Mouse (Mus musculus) embryonic facial prominence, embryonic 15.5 days (tissue): ENCODE data around the gene Gm10392. TPM values are rescaled to one million over a fixed set of nuclear protein-coding genes. Genes with fewer than 3 reads are reported as not detected.

ENCODE experiments used
- ATAC-seq: fragments of 200-750 bp; cut with Nextera tagmentation; 2 replicates; pipeline ENCODE4 v1.8.0; 2017; ENCODE audit warnings: low read depth, moderate TSS enrichment; ENCODE audit not compliant: insufficient number of reproducible peaks, low FRiP score, low TSS enrichment
- H3K27ac ChIP-seq: fragments of 300-500 bp; sonication (generic); replicated peaks from 2 replicates; pipeline ENCODE4 v1.5.1; 2015; ENCODE audit warnings: mild to moderate bottlenecking, inconsistent platforms
- H3K27me3 ChIP-seq: fragments of 300-500 bp; sonication (generic); 2 replicates; pipeline ENCODE4 v1.6.1; 2015; ENCODE audit warnings: inconsistent platforms
- H3K36me3 ChIP-seq: fragments of 300-500 bp; sonication (generic); 2 replicates; pipeline ENCODE4 v1.6.1; 2015; ENCODE audit warnings: mild to moderate bottlenecking, inconsistent platforms
- H3K4me1 ChIP-seq: fragments of 300-500 bp; sonication (generic); 2 replicates; pipeline ENCODE4 v1.6.1; 2015; ENCODE audit warnings: inconsistent platforms
- H3K4me2 ChIP-seq: fragments of 300-500 bp; sonication (generic); replicated peaks from 2 replicates; pipeline ENCODE4 v1.6.1; 2015; ENCODE audit warnings: mild to moderate bottlenecking, inconsistent platforms
- H3K4me3 ChIP-seq: fragments of 300-500 bp; sonication (generic); replicated peaks from 2 replicates; pipeline ENCODE4 v1.5.1; 2015; ENCODE audit warnings: mild to moderate bottlenecking, inconsistent platforms
- H3K9ac ChIP-seq: fragments of 300-500 bp; sonication (generic); 2 replicates; pipeline ENCODE4 v1.6.1; 2015; ENCODE audit warnings: inconsistent platforms
- H3K9me3 ChIP-seq: fragments of 300-500 bp; sonication (generic); replicated peaks from 2 replicates; pipeline ENCODE4 v1.6.1; 2016; ENCODE audit warnings: inconsistent platforms
- WGBS: fragments of 180-500 bp; shearing (Covaris S2); methylation state at CpG from one replicate; pipeline ENCODE4 v1.1.7; 2015; 5-methylcytosine and 5-hydroxymethylcytosine counted together
- polyA plus RNA-seq: library from polyadenylated mRNA; unstranded; fragments of >200 nt; fragmentation: Nextera tagmentation; extraction: Ambion mirVana; gene quantifications from 2 replicates; pipeline ENCODE4 v1.2.1, GENCODE M21; 2015

Gene Gm10392
- polyA plus RNA-seq, 1 experiment from 2014 or later, result 0.39 TPM

DNA sequence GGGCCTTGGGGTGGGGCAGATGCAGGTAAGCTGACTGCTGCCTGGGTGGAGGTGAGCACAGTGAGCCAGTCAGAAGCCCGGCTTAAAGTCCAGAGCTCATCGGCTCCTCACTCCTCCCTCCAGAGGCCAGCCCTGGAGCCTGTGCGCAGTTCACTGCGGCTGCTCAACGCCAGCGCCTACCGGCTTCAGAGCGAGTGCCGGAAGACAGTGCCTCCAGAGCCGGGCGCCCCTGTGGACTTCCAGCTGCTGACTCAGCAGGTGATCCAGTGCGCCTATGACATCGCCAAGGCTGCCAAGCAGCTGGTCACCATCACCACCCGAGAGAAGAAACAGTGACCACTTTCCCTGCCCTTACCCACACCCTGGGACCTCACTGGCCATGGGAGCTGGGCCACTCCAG is 12.7 kb downstream of the Gm10392 start:
- Histone ChIP-seq H3K36me3 (peaks cover 63% of the 10 kb centered on the region), H3K4me1 (peaks cover 38% of the 10 kb centered on the region), H3K27ac (no peak overlapping the region), H3K27me3 (no peaks in the 10 kb centered on the region), H3K4me3 (no peak overlapping the region), H3K9ac (no peak overlapping the region), H3K4me2 (no peak overlapping the region), H3K9me3 (no peaks in the 10 kb centered on the region)
- no peak for ATAC-seq
- WGBS, result 82% methylated on average over 14 of the region's 14 CpGs

DNA sequence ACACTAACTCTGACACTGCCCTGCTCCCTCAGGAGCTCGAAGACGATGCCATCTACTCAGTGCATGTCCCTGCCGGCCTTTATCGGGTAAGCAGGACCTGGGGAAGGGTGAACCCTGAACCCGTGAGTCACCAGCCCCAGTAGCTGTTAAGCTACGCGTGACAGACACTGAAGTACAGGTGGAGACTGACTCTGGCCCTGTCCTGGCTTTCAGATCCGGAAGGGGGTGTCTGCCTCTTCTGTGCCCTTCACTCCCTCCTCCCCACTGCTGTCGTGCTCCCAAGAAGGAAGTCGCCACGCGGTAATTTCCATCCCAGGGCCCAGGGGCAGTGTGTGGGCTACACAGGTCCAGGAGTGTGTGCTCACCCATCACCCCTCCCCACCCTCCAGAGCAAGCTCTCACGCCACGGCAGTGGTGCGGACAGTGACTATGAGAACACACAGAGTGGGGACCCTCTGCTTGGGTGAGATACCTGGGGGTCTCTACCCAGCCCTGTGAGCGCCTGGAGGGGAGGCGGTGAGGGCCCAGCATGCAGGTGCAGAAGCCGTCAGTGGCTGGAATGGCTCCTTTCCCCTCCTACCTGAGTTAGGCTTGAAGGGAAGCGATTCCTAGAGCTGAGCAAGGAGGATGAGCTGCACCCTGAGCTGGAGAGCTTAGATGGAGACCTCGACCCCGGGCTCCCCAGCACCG is 13.6 kb downstream of the Gm10392 start:
- Histone ChIP-seq H3K9me3 (no peaks in the 10 kb centered on the region), H3K4me2 (no peak overlapping the region), H3K36me3 (peaks cover 70% of the 10 kb centered on the region), H3K27ac (0 out of 2 replicates have a peak overlapping the region, but pooled peaks have one; percentile 22), H3K9ac (no peak overlapping the region), H3K4me1 (peaks cover 41% of the 10 kb centered on the region), H3K4me3 (no peak overlapping the region), H3K27me3 (no peaks in the 10 kb centered on the region)
- no peak for ATAC-seq
- 86% methylated on average over 22 of the region's 22 CpGs for WGBS

DNA sequence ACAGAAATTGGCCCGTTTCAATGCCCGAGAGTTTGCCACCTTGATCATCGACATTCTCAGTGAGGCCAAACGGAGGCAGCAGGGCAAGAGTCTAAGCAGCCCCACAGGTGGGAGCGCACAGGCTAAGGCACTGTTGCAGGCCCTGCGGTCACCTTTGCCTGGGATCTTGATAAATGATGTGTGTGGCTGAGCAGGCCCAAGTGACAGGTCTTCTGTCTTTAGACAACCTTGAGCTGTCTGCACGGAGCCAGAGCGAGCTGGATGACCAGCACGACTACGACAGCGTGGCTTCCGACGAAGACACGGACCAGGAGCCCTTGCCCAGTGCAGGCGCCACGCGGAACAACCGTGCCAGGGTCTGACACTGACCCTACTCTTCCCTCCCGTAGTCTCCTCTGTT is 14.6 kb downstream of the Gm10392 start:
- no peak overlapping the region for H3K9ac ChIP-seq

DNA sequence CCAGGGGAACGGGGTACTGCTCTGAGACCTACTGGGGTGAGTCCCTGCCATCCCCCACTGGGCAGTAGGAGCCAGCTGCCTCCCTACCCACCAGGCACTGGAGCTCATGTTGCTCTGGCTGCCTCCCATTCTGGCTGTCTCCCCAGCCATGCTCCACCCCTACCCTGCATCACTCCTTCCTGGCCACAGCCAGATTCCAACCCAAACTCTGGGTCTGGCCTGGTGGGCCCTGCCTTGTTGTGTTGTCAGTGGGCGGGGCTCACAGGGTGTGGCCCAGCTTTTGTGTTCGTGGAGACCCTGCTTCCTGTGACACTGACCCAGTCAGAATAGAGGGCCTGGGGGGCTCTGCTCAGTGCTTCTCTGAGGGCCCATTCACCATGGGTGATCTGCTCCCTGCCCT is 15.5 kb downstream of the Gm10392 start:
- 61% methylated on average over 3 of the region's 3 CpGs for WGBS
- H3K36me3 ChIP-seq, result peaks cover 80% of the 10 kb centered on the region
- no peak overlapping the region for H3K4me3 ChIP-seq
- ATAC-seq, result peak; percentile 52
- no peaks in the 10 kb centered on the region for H3K9me3 ChIP-seq
- peaks cover 54% of the 10 kb centered on the region for H3K4me1 ChIP-seq
- no peak overlapping the region for H3K4me2 ChIP-seq
- no peaks in the 10 kb centered on the region for H3K27me3 ChIP-seq
- no peak overlapping the region for H3K9ac ChIP-seq
- H3K27ac ChIP-seq, result no peak overlapping the region; the same call in 1 of the 2 replicates

More for the DNA sequence above, 14.6 kb downstream of the Gm10392 start:
- ATAC-seq, result no peak
- WGBS, result 94% methylated on average over 19 of the region's 19 CpGs
- Histone ChIP-seq H3K9me3 (no peaks in the 10 kb centered on the region), H3K27ac (0 out of 2 replicates have a peak overlapping the region, but pooled peaks have one; percentile 35), H3K36me3 (peaks cover 75% of the 10 kb centered on the region), H3K27me3 (no peaks in the 10 kb centered on the region), H3K4me1 (peaks cover 52% of the 10 kb centered on the region), H3K4me3 (no peak overlapping the region), H3K4me2 (no peak overlapping the region)

DNA sequence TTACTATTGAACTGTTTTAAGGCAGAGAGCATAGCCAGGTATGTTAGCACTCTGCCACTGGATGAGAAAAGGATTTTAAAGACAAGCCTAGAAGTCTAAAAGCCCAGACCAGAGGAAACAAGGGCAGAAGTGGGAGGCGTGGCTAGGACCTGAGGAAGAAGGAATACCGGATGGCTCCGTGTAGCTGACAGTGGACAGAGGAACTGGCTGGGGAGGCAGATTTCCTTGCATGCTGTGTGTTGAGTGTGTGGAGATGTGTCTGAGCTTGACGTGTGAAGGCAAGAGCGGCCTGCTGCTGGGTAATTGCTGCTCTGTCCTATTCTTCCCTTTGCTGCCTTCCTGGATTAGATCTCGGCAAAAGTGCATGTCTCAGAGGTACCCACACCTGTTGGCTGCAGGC is 16.5 kb downstream of the Gm10392 start:
- WGBS, result 77% methylated on average over 6 of the region's 6 CpGs

DNA sequence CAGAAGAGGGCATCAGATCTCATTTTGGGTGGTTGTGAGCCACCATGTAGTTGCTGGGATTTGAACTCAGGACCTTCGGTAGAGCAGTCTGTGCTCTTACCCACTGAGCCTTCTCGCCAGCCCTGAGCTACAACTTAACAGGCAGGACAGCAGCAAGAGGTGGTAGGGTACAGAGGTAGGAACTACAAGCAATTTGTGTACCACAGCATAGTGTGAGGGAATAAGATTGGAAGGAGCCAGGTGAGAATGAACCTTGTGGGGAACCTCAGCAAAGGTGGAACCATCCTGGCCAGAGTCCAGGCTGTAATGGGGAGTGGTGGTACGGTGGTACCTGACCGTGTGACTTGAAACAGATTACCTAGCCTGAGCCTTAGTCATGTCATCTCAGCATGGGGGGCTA is 17.0 kb downstream of the Gm10392 start:
- Histone ChIP-seq H3K9ac (no peak overlapping the region), H3K4me3 (no peak overlapping the region), H3K36me3 (peaks cover 73% of the 10 kb centered on the region), H3K4me1 (peaks cover 53% of the 10 kb centered on the region), H3K27ac (no peak overlapping the region), H3K9me3 (no peaks in the 10 kb centered on the region), H3K4me2 (no peak overlapping the region), H3K27me3 (no peaks in the 10 kb centered on the region)
- WGBS, result 88% methylated on average over 4 of the region's 4 CpGs
- ATAC-seq, result no peak

More for the DNA sequence above, 16.5 kb downstream of the Gm10392 start:
- peaks cover 53% of the 10 kb centered on the region for H3K4me1 ChIP-seq
- no peak overlapping the region for H3K4me3 ChIP-seq
- H3K27me3 ChIP-seq, result no peaks in the 10 kb centered on the region
- H3K9ac ChIP-seq, result no peak overlapping the region
- no peak overlapping the region for H3K4me2 ChIP-seq
- no peak for ATAC-seq
- H3K36me3 ChIP-seq, result peaks cover 79% of the 10 kb centered on the region
- no peaks in the 10 kb centered on the region for H3K9me3 ChIP-seq
- no peak overlapping the region; the same call in 1 of the 2 replicates for H3K27ac ChIP-seq

DNA sequence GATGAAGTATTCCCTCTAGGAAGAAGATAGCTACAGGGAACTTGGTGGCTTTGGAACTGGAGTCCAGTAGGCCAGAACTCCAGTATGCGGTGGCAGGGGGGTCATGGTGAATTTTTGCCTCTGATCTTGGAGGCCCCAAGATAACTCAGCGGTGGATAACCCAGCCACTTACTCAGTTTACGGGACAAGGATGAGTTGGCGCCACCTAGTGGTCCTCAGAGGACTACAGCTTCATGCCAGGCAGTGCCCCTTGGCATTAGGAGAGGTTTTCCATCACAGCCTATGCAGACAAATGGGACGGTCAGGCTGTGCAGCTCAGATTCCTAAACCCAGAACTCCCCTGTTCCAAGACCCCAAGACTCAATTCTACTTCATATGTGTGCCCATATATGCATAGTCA is 17.6 kb downstream of the Gm10392 start:
- WGBS, result 22% methylated on average over 5 of the region's 5 CpGs
- no peaks in the 10 kb centered on the region for H3K9me3 ChIP-seq
- no peaks in the 10 kb centered on the region for H3K27me3 ChIP-seq
- peaks cover 51% of the 10 kb centered on the region for H3K4me1 ChIP-seq
- no peak for ATAC-seq
- H3K27ac ChIP-seq, result no peak overlapping the region
- no peak overlapping the region for H3K4me2 ChIP-seq
- no peak overlapping the region for H3K4me3 ChIP-seq
- peaks cover 68% of the 10 kb centered on the region for H3K36me3 ChIP-seq
- H3K9ac ChIP-seq, result no peak overlapping the region

DNA sequence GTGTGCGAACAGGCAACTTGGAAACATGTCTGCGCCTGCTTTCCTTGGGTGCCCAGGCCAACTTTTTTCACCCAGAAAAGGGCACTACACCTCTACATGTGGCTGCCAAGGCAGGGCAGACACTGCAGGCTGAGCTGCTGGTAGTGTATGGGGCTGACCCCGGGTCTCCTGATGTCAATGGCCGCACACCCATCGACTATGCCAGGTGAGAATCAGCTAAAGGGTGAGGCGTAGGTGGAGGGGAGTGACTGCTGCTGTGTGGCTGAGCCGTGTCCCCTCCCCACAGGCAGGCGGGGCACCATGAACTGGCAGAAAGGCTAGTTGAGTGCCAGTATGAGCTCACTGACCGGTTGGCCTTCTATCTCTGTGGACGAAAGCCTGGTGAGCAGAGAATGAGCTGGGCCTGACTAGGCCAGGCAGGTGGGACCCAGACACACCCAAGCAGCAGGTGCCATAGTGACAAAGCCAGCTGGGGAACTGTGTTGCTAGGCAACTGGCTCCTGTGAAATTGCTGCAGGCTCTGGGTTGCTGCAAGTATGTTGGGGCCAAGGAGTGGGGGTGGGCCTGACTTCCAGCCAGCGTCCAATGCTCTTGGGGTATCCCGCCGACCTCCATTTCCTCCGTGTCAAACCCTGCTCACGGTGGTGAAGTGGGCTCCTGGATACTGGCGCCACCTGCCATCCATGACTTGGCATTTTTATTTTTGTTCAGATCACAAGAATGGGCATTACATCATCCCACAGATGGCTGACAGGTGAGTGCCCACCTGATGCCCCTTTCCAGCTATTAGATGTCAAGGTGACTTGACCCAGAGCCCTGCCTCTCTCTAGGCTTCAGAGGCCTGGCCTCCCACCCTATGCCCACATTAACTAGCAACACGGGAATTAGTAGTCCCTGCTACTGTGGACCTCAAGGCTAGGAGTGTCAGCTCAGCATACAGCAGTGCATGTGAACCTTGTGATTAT is 18.4 kb downstream of the Gm10392 start:
- Histone ChIP-seq H3K9ac (no peak overlapping the region), H3K27ac (0 out of 2 replicates have a peak overlapping the region, but pooled peaks have one; percentile 14), H3K4me2 (no peak overlapping the region), H3K36me3 (peaks cover 60% of the 10 kb centered on the region), H3K4me3 (no peak overlapping the region), H3K9me3 (no peaks in the 10 kb centered on the region), H3K4me1 (peaks cover 56% of the 10 kb centered on the region), H3K27me3 (no peaks in the 10 kb centered on the region)
- 0 out of 2 replicates have a peak, but pooled peaks have one; percentile 4 for ATAC-seq
- 74% methylated on average over 17 of the region's 17 CpGs for WGBS

DNA sequence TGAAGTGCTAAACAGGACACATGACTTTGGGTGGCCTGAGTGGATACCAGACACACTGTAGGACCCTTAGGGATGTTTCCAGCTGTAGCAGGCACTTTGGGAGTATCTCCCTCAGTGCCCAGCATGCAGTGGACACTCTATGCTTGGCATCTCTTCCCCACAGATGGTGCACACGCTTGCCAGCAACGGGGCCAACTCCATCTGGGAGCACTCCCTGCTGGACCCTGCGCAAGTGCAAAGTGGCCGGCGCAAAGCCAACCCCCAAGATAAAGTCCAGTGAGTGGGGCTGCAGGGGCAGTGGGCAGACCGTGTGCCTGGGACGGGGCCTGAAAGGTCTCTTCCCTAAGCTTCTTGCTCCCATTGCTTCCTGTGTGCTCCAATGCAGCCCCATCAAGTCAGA is 19.6 kb downstream of the Gm10392 start:
- H3K36me3 ChIP-seq, result peaks cover 47% of the 10 kb centered on the region
- no peaks in the 10 kb centered on the region for H3K27me3 ChIP-seq
- no peaks in the 10 kb centered on the region for H3K9me3 ChIP-seq
- no peak for ATAC-seq
- H3K9ac ChIP-seq, result no peak overlapping the region
- no peak overlapping the region for H3K4me2 ChIP-seq
- no peak overlapping the region for H3K4me3 ChIP-seq
- H3K4me1 ChIP-seq, result peaks cover 69% of the 10 kb centered on the region
- 80% methylated on average over 7 of the region's 7 CpGs for WGBS
- no peak overlapping the region for H3K27ac ChIP-seq

DNA sequence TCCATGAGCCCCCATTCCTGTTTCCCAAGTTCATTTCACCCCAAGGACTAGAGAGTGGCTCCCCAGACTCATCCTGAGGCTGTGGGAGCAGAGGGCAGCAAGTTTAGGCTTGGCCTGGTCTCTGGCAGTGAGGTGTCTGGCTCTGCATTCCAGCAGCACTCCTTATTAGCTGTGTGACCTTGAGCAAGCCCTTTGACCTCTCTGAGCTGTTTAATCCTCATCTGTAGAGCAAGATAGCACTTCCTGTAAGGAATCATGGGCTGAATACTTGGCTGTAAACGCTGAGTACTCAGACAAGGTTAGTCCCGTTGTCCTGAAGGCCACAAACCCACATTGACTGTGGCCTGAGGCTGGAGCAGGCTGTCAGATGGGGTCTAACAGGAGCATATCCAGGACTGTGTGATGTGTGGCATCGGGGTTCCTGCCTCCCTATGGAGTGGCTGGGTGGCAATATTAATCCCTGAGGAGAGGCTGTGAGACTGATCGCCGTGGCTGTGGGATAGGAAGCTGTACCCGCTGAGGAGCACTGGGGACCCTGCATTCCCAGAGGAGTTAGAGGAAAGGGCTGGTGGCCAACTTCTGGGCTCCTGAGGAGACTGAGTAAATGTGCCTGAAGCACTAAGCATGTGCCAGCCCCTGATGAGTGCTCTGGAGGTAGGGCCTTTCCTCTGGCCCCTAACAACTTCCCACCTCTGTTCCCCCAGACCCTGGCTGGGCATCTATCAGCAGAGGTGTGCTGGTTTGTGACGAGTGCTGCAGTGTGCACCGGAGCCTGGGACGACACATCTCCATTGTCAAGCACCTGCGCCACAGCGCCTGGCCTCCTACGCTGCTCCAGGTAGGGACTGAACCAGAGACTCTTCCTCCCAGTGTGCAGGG is 20.5 kb downstream of the Gm10392 start:
- Histone ChIP-seq H3K9me3 (no peaks in the 10 kb centered on the region), H3K27me3 (no peaks in the 10 kb centered on the region), H3K4me1 (peaks cover 71% of the 10 kb centered on the region), H3K4me2 (no peak overlapping the region), H3K36me3 (peaks cover 39% of the 10 kb centered on the region), H3K9ac (no peak overlapping the region), H3K4me3 (no peak overlapping the region), H3K27ac (no peak overlapping the region)
- 58% methylated on average over 12 of the region's 12 CpGs for WGBS
- no peak for ATAC-seq
